Mouse (Mus musculus) retina, embryonic 14.5 days (tissue): Measurements from ENCODE around the gene Btg1.

Experiments used
- DNase-seq: peaks from one replicate; pipeline ENCODE4 v3.0.0-alpha.2; 2015; ENCODE audit warnings: low spot score

The Btg1 gene

DNA sequence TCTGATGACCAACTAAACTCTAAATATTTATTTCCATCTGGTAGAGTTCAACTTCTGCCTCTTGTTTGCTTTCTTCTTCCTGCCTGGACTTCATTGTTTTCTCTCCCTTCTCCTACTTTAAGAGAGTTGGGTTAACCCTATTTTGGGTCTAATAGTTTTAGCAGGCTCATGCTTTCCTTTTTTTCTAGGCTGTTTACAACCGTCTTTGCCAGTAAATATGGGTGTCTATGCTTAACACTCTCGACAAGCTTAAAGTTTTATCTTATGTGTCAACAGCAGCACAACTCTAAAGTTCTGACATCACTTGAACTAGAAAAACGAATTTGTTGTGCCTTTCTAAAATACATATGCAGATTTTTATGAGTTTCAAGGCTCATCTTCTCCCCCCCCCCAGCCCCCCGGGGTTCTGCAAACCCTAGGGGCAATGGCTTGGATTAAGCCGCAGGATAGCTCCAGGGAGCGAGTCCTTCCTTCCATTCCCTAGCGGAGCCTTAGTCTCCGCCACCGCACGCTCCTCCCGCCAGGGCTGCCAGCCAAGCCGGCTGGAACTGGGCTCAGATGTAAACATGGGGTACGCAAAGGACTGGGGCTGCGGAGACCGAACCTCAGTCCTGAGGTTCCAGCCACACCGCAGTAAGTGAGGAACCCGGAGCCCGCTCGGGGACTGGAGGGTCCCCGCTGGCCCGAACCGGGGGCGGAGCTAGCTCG is 651 bp upstream of the Btg1 start:
- DNase-seq = no peak

DNA sequence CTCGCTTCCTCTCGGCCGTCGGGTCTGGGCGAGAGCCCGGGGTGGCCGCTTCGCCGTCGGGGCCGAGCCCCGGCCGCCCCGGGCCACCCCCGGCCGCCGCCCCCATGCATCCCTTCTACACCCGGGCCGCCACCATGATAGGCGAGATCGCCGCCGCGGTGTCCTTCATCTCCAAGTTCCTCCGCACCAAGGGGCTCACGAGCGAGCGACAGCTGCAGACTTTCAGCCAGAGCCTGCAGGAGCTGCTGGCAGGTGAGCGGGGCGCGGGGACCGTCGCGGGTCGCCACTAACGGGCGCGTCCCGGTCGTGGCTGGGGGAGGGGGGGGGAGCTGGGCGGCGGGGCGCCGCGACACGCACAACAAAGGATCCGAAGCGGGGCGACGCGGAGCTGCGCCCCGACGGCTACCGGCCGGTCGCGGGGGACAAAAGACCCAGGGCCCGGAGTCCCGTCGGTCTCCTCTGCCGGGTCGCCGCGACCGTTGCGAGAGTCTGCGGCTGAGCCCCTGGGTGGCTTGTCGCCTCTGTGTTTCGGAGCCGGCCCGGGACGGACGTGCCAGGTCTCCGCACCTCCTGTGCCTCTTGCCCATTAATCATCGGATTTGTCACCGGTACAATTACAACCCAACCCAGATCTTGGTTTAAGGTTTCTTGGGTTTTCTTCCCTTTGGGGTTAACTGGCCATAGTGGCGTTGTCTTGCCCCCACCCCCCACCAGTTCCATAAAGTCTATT is 580 bp downstream of the Btg1 start:
- DNase-seq = peak; percentile 59

DNA sequence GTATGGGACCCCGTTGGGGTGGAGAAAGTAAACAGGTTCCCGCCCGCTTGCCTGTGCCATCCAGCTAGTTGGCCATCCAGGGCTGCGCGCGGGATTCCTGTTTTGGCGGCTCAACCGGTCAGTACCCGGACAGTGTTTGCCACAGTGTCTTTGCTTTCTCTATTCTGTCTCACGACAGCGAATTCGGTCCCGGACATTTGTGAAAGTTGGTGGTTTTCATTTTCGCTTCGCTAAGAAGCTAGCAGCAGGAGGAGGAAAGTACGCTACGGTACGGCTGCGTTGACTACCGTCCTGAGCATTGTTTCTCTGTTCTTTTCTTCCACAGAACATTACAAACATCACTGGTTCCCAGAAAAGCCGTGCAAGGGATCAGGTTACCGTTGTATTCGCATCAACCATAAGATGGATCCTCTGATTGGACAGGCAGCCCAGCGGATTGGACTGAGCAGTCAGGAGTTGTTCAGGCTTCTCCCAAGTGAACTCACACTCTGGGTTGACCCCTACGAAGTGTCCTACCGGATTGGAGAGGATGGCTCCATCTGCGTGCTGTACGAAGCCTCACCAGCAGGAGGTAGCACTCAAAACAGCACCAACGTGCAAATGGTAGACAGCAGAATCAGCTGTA is 1.3 kb downstream of the Btg1 start:
- DNase-seq = peak; percentile 74

DNA sequence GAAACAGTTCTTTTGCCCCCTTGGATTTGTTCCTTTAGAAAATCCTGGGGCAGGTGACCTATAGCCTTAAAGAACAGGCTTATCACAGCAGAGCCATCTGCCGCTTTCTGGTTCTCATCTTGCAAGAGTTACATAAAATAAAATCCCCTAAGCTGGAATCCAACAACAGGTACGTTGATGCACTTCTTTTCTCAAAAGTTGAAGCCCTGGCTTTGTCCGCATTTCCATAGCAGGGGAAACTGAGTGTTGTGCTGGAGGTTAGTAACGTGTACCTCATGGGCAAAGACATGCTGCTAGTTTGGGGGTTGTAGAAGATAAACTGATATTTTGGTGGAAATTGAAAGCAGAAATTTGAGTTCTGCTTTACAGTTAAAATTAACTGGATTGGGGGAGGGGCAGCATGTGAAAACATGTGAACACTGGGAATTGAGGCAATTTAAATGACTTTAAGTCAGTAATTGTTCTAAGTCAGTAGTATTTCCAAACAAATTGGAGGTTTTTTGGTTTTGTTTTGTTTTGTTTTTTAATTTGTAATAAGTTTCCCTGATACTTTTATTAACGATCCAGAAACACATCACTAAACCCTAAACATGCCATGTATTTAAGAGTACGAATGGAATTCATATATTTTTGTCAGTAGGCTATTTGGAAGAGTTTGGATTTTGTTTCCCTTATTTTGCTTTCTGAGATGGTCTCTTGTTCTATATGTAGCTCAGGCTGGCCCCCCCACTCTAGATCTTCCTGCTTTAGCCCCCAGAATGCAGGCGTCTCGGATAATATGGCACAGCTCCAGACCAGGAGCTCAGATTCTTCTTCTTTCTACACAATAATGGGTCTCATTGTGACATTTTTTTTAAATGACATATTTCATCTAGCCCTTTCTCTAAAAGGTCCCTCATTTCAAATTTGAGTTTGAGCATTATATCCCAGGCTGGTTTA is 3.4 kb downstream of the Btg1 start:
- DNase-seq = peak; percentile 35

DNA sequence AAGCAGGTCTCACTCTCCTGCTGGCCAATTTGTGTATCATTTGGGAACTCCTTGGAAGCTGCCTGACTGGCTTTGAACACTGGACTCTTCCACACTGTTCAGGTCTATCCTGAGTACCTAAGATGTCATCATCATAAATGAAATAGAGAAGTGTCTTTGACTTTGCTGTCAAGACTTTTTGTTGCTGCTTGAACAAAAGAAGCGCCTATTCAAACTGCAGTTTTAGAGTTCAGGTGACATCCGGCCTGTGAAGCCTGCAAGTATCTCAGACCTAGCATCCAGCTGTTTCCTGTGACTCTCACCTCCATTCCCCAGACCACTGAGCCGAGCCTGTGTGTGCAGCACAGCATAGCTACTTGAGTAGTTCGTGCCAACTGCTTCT is 4.1 kb downstream of the Btg1 start:
- no peak for DNase-seq

DNA sequence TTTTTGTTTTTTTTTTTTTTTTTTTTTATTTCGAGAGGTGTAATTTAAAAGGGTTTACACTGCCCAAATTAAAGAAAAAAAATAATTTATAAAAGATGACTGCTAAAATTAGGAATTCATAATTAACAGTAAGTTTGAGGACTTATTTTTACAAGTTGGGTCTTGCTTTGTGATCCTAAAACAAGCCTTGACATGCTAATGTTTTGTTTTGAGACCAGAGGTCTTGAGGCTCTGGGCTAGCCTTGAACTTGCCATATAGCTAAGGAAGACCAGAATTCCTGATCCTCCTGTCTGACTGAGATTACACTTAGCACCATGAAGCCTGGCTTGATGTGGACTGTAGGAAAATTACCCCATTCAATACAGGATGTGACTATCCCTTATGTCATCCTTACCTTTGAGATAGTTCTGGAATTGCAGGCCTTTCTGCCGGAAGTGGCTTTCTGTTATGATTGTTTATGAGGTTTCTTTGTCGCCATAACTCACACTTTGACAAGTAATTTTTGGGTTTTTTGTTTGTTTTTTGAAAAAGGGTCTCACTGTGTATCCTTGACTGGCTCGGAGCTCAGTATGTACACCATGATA is 4.6 kb downstream of the Btg1 start:
- peak; percentile 19 for DNase-seq

DNA sequence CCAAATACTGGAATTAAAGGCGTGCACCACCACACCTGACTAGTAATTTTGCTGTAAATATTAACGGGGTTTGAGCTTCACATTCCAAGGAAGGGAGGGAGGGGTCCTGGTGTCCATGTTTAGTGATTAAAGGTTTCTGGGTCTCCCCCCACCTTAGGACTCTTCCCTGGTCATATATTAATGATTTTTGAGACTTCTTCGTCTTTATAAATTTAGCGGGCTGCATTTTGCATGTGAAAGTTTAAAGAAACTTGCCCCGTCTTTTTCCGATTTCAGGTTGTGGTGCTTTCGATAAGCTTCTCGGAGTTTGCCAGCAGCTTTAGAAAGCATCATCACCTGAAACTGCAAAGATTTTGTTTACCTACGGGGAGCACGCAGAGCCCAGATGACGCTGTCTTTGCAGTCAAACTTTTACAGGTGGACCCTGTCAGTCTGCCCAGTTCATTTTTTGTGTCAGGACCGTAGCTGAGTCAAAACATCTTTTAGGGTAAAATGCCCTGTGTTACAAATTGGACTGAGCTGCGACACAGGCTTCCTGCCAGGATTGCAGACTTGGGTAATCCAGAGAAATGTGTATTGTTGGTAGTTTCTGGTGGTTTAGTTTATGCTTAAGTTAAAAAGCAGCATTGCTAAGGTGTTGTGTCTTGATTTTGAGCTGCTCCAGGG is 5.3 kb downstream of the Btg1 start:
- DNase-seq = peak; percentile 3

DNA sequence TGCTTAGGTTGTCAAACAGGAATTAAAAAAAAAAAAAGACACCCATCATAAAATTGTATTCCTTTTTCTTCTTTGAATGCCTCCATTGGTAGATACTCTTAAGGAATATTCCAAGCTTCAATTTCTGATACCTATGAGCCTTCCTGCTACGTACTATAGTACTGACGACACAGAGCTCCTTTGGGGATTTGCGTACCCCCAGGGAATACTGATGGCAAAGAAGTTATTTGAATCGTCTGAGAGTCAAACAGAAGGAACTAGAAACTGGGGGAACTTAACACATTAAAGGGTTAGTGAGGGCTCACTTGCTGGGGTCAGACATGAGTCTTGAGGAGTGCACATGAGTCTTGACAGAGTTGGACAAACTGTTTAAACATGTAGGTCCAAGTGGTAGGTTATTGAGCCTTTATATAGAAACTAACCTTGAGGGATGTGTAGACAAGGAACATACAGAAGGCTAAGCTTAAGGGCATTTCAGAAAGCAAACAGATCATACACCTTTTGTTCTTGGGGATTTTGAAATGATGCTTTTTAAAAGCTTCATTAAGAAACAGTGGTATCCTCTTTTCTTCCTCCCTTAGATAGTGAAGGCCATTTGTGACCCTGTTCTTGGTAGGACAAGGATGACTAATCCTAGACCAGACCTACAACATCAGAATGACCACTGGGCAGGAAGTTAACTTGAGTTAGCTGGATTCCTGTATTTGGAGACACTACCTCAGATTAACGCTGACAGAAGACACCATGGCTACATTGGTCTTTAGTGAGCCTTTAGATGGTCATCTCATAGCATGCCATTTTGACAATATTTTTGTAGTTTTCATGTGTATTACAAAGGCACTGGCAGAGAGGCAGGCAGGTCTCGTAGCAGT is 6.2 kb downstream of the Btg1 start:
- DNase-seq = no peak

DNA sequence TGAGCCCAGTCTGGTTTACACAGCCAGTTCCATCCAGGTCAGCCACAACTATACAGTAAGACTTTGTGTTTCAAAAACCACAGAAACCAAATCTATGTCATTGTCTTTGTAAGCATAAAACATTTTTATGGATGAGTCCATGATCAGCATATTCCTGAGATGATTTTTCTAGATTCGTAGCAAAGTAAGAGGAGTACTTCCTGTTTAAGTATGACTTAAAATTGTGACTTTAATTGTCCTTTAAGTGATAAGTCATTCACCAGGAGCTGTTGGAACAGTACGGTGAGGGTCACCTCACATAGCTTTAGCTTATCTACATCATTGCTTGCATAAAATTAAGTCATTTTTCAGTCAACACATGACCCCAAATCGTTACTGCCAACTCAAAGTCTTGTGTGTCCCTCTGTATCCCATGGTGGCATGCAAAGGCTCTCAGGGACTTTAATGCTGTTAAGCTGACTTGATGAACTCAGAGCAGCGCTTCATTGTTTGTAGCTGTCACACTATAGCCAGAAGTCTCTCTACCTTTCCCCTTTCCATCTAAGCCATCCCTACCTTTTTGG is 6.9 kb downstream of the Btg1 start:
- DNase-seq = no peak

DNA sequence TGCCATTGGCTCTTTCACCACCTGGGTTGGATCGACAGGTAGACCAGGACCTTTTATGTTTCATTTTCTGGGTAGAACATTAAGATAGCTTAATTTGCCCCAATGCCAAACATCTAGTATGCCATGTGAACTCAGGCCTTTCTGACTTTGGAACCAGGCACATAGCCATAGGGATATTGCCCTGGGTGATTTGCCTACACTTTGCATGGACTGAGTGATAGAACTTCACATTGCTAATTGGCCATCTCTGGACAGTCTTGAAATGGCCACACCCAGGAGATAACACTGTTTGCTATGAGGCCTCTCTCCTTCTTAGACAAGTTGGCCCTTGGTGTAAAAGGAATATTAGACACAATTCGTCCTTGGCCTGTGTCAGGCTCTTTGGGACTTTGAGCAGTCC is 7.6 kb downstream of the Btg1 start:
- no peak for DNase-seq

DNA sequence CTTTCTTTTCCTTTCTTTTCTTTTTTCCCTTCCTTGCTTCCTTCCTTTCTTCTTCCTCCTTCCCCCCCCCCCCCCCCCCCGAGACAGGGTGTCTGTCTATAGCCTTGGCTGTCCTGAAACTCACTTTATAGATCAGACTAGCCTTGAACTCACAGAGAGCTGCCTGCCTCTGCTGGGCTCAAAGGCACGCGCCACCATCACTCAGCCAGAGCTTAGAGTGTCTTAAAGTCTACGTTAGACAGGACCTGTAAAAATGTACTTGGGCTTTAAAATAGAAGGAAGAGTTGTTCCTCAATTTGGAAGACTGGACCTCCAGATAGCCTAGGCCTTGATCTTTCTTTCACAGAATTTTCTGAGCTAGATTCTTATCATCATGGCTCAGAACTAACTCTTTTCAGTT is 8.3 kb downstream of the Btg1 start:
- DNase-seq = no peak

DNA sequence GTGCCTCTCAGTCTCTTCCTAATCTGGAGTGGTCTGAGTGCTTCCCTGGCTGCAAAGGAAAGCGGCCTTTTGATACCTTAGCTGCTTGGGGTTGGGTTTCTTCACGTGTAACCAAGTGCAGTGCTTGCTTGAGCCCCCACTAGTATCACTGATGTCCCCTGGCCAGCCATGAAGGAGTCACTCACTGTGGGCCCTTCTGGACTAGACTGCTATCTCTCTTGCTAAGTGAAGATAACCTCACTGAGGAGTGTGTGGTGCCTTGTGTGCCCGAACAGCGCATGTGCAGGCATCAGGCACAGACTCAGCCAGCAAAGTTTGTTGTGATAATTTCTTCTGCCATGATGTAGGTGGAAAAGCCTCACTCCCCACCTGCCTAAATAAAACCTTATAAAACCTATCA is 8.9 kb downstream of the Btg1 start:
- DNase-seq = no peak

DNA sequence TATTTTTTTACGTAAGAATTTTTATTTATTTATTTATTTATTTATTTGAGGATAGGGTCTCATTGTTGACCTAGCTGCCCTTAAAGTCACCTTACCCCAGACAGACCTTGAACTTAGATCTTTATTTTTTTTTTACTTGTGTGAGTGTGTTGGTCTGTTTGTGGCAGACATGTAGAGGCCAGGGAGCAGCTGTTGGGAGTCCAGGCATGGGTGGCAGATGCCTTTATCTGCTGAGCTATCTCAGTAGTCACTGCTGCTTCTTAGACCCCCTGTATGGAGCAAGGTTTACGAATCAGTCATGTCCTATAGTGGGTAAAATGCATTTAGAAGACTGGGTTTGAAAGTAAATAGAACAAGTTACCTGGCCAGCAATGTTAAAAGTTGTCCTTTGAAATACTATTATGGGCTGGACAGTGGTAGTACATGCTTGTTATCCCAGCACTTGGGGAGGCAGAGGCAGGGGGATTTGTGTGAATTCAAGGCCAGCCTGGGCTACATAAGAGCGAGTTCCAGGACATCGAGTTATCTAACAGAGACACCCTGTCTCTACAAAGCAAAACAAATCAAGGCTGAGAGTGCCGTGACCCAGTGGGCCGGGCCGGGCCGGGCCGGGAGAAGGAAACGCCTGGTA is 9.4 kb downstream of the Btg1 start:
- DNase-seq = no peak

DNA sequence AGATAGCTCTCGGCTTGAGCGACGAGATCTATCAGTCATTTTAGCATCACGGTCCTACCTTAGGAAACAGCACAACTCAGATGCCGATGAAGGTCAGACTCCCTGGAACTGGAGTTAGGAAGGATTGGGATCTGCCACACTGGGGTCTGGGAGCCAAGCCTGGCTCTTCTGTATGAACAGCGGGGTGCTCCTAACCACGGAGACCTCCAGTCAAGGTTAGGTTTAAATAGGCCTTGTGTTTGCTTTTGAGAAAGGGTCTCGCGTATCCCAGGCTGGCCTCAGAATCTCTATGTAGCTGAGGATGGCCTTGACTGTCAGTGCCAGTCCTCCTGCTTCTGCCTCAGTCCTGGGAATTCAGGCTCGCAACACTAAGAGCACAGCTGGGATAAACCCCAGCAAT is 10.5 kb downstream of the Btg1 start:
- DNase-seq = no peak

DNA sequence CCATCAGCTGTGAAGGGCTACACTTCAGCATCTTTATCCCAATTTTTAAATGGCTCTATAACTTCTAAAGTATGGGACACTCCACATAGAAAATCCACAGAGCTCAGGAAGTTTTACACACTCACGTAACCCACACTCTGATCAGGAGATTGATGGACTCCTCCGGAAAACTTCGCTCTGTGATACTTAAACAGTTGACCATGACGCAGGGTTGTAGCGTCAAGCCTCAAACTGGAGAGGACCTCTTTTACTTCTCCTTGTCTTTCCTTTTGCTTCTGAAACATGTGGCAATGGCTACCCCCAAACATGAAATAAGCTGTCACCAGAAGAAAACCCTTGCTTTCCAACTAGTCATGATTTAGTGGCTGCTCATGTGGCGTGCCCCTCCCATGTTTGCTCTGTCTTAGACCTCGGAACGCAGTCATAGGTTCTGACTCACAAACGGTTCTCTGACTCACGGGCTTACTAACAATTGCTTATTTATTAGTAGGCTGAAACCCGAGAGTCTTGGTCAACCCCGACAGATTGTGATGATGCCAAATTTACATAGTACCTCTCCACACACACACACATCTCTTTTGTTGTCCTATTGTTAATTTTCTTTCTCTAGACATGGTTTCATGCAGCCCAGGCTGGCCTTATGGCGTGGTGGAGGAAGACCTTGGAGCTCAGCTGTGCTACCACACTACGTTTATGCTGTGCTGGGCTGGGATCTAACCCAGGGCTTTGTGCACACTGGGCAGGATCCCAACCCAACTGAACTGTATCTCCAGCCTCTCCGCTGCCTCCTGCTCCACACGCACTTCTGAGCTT is 11.5 kb downstream of the Btg1 start:
- DNase-seq = no peak

DNA sequence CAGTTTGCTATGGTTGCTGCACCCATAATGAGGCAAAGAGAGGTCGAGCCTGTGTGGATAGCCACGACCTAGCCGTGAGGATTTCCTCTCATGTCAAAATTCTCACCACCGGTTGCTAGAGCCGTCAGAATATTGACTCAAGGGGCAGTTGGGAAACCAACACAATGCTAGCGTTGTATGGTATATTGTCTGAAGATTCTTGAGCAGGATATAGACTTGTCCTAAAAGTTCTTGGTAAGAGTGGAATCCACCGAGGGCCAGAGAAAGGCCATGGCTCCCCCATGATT is 12.1 kb downstream of the Btg1 start:
- DNase-seq = no peak

DNA sequence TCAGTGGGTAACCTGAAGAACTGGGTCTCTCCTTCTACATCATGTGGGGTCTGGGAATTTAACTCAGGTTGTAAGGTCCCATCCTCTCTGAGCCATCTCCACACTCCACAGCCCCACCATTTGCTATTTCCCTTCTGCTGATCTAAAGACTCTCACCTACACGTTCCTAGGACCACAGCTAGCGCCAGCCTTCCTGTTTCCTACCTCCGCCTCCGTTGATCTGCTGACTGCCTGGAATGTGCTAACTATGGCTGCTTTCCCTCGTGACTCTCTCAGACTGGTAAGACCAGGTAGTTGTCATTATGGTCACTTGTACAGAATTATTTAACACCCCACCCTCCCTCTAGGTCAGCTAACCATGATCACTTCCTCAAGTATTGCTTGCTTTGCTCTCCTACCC is 13.3 kb downstream of the Btg1 start:
- no peak for DNase-seq

DNA sequence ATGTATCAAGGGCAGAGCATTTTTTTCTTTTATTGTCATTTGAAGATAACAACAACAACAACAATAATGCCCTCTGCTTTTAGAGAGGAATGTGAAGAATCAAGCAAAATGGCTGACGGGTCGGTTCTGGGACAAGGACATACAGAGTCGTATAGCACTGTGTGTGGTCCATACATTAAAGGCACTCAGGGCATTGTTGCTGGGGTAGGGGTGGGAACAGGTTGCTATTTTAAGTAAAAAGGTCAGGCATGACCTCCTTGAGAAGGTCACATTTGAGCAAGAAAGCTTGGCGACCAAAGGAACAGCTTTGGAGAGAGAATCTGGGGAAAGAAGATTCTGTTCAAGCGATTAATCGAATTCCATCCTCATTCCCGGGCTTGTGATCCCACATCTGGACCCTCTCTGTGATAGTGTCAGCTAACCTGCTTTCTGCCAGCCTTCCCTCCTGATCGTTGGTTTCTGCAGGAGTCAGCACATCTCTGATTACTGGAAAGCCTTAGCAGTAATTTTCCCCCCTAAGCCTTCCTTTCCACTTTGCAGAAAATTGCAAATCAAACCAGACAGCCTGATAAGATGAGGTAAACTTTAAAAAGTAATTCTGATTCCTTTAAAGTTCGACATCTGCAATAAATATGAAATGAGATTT is 14.4 kb downstream of the Btg1 start:
- DNase-seq = no peak
